Mouse (Mus musculus): ENCODE data around the gene Mfsd2b.

DNA sequence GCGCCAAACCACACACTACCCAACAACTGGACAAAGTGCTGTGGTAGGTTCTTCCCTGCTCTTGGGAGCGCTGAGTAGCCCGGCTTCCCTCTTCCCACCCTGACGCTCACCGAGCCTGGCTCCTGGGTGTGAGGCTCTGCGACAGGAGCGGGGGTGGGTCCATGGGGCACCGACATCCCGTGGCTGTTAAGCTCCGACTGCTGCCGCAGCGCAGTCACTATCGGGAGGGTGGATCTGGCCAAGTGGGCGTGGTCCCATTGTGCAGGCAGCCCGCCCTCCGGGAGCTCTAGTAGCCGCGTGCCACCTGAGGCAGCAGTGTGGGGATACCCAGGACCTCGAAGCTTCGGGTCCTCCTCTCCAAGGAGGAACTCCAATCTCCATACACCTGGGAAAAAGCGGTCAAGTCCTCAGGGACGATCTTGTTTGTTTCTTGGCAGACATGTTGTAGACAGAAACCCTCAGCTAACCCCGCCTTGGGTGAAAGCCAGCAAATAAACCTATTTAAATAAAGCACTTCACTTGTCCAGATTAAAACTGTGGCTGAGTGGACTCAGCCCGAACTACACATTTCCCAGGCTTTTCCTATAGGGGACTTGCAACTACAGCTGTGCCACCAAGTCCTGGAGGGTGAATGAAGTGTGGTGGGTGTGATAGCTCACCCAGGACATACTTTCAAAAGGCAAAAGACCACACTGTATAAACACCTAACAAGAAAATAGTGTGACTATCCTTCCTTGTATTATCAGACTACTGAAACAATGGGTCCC is at the start of gene Mfsd2b:
- TF ChIP-seq CTCF (IDR thresholded peaks at IDR 0.05; ENCODE audit: borderline replicate concordance, extremely low read depth, insufficient read depth, insufficient read length), result no peak
- TF ChIP-seq POLR2A (IDR thresholded peaks at IDR 0.05; ENCODE audit: borderline replicate concordance, extremely low read depth, insufficient read depth, insufficient read length, poor library complexity, severe bottlenecking), result no peak
